ENCODE assay signal across 8 mouse cellular contexts in genomic region chr13:41358480-41359180, GRCm38 (mm10).
DNase-seq lines count a peak whose midpoint lies in the region; ATAC-seq and TF ChIP-seq lines count a peak whose summit lies in the region.

No protein-coding gene starts in this region.

- no peaks in the 10 kb centered on the region for H3K27me3 ChIP-seq in embryonic facial prominence, embryonic 14.5 days (replicated peaks; ENCODE audit: control insufficient read depth, insufficient read depth, low read length)
- H3K27me3 ChIP-seq in limb, embryonic 13.5 days = peaks cover 3% of the 10 kb centered on the region; the same call in 1 of the 2 replicates
- H3K27me3 ChIP-seq in midbrain, embryonic 15.5 days (replicated peaks) = 0 out of 2 replicates have a peak, but pooled peaks cover 6% of the 10 kb centered on the region

- H3K4me3 ChIP-seq in bone marrow, adult 2 months (replicated peaks; ENCODE audit: control insufficient read depth, low read depth, low read length) = peak overlapping the region; percentile 57
- H3K4me3 ChIP-seq in embryonic facial prominence, embryonic 14.5 days (ENCODE audit: low read depth, low read length) = peak overlapping the region; percentile 48
- peak overlapping the region; percentile 66 for H3K4me3 ChIP-seq in limb, embryonic 13.5 days
- peak overlapping the region; percentile 54 for H3K4me3 ChIP-seq in midbrain, embryonic 15.5 days

- DNase-seq in A20 (ENCODE audit: low read depth, low spot score) = peak; percentile 93
- peak; percentile 98 for DNase-seq in embryonic facial prominence, embryonic 14.5 days (ENCODE audit: low spot score)
- DNase-seq in heart, adult 8-10 months (ENCODE audit: low spot score) = peak; percentile 96
- peak; percentile 95 to 97 for DNase-seq in kidney, adult 8-10 months
- peak; percentile 81 to 88 for DNase-seq in spleen, adult 18-20 months

- no peaks in the 10 kb centered on the region for H3K36me3 ChIP-seq in embryonic facial prominence, embryonic 14.5 days (ENCODE audit: control insufficient read depth, insufficient read depth, low read length)
- H3K36me3 ChIP-seq in limb, embryonic 13.5 days = no peaks in the 10 kb centered on the region
- no peaks in the 10 kb centered on the region for H3K36me3 ChIP-seq in midbrain, embryonic 15.5 days (replicated peaks)

- H3K9me3 ChIP-seq in embryonic facial prominence, embryonic 14.5 days (ENCODE audit: control insufficient read depth, low read length) = no peaks in the 10 kb centered on the region
- no peaks in the 10 kb centered on the region for H3K9me3 ChIP-seq in limb, embryonic 13.5 days
- H3K9me3 ChIP-seq in midbrain, embryonic 15.5 days = no peaks in the 10 kb centered on the region

- H3K9ac ChIP-seq in embryonic facial prominence, embryonic 14.5 days (ENCODE audit: low read depth, low read length) = peak overlapping the region; percentile 69
- H3K9ac ChIP-seq in limb, embryonic 13.5 days = peak overlapping the region; percentile 80
- H3K9ac ChIP-seq in midbrain, embryonic 15.5 days = peak overlapping the region; percentile 59

- peak; percentile 99 for ATAC-seq in embryonic facial prominence, embryonic 14.5 days (ENCODE audit: low read depth)
- ATAC-seq in limb, embryonic 13.5 days (ENCODE audit: low FRiP score, low read depth) = peak; percentile 98
- peak; percentile 99 for ATAC-seq in midbrain, embryonic 15.5 days (replicated peaks)

- under 1% methylated on average over 42 of the region's 42 CpGs for WGBS in bone marrow, adult 2 months
- under 1% methylated on average over 42 of the region's 42 CpGs for WGBS in embryonic facial prominence, embryonic 14.5 days
- WGBS in limb, embryonic 13.5 days = under 1% methylated on average over 42 of the region's 42 CpGs
- under 1% methylated on average over 42 of the region's 42 CpGs for WGBS in midbrain, embryonic 15.5 days

- no peak for TF ChIP-seq CTCF in bone marrow, adult 2 months (IDR thresholded peaks at IDR 0.05; ENCODE audit: control insufficient read depth, insufficient read depth, low read length)

- peak overlapping the region; percentile 47 for H3K27ac ChIP-seq in bone marrow, adult 2 months (ENCODE audit: control insufficient read depth, insufficient read depth, low read depth, low read length, poor library complexity)
- H3K27ac ChIP-seq in embryonic facial prominence, embryonic 14.5 days (replicated peaks; ENCODE audit: low read depth, low read length) = peak overlapping the region; percentile 90
- peak overlapping the region; percentile 94 for H3K27ac ChIP-seq in limb, embryonic 13.5 days
- peak overlapping the region; percentile 88 for H3K27ac ChIP-seq in midbrain, embryonic 15.5 days

- H3K4me1 ChIP-seq in bone marrow, adult 2 months (ENCODE audit: control insufficient read depth, insufficient read depth, low read length) = no peaks in the 10 kb centered on the region; the same call in 1 of the 2 replicates
- peaks cover 41% of the 10 kb centered on the region for H3K4me1 ChIP-seq in embryonic facial prominence, embryonic 14.5 days (ENCODE audit: control insufficient read depth, insufficient read depth, low read length)
- H3K4me1 ChIP-seq in limb, embryonic 13.5 days = peaks cover 54% of the 10 kb centered on the region
- peaks cover 39% of the 10 kb centered on the region for H3K4me1 ChIP-seq in midbrain, embryonic 15.5 days

- H3K4me2 ChIP-seq in embryonic facial prominence, embryonic 14.5 days (ENCODE audit: low read depth, low read length) = peak overlapping the region; percentile 66
- H3K4me2 ChIP-seq in limb, embryonic 13.5 days (replicated peaks) = peak overlapping the region; percentile 71
- peak overlapping the region; percentile 67 for H3K4me2 ChIP-seq in midbrain, embryonic 15.5 days

- TF ChIP-seq POLR2A in bone marrow, adult 2 months (IDR thresholded peaks at IDR 0.05; ENCODE audit: borderline replicate concordance, control insufficient read depth, low read depth, low read length) = peak; percentile 97

Comparison
In these comparisons a context has a peak if more than half of its experiments do, and no peak if none do; other contexts are left out.
1. Peak in every context shown above with its lines: DNase-seq, ATAC-seq, H3K4me3 ChIP-seq and H3K27ac ChIP-seq.